Mouse (Mus musculus) neural tube, embryonic 12.5 days (tissue): ENCODE measurements around the gene Ppp2r5c. TPM values are rescaled to one million over a fixed set of nuclear protein-coding genes. Genes with fewer than 3 reads are reported as not detected.

Source experiments
- ATAC-seq: fragments of 200-750 bp; cut with Nextera tagmentation; 2 replicates; pipeline ENCODE4 v1.8.0; 2017; ENCODE audit warnings: low read depth, mild to moderate bottlenecking, moderate TSS enrichment, moderate library complexity; ENCODE audit not compliant: low FRiP score
- H3K27ac ChIP-seq: fragments of 300-500 bp; sonication (generic); 2 replicates; pipeline ENCODE4 v1.5.1; 2016
- H3K27me3 ChIP-seq: fragments of 300-500 bp; sonication (generic); replicated peaks from 2 replicates; pipeline ENCODE4 v1.6.1; 2016; ENCODE audit warnings: mild to moderate bottlenecking
- H3K36me3 ChIP-seq: fragments of 300-500 bp; sonication (generic); 2 replicates; pipeline ENCODE4 v1.6.1; 2016; ENCODE audit warnings: mild to moderate bottlenecking
- H3K4me1 ChIP-seq: fragments of 300-500 bp; sonication (generic); 2 replicates; pipeline ENCODE4 v1.6.1; 2016
- H3K4me2 ChIP-seq: fragments of 300-500 bp; sonication (generic); replicated peaks from 2 replicates; pipeline ENCODE4 v1.6.1; 2016; ENCODE audit warnings: mild to moderate bottlenecking
- H3K4me3 ChIP-seq: fragments of 300-500 bp; sonication (generic); 2 replicates; pipeline ENCODE4 v1.5.1; 2016
- H3K9ac ChIP-seq: fragments of 300-500 bp; sonication (generic); 2 replicates; pipeline ENCODE4 v1.6.1; 2016; ENCODE audit warnings: mild to moderate bottlenecking
- H3K9me3 ChIP-seq: fragments of 300-500 bp; sonication (generic); 2 replicates; pipeline ENCODE4 v1.6.1; 2016; ENCODE audit warnings: mild to moderate bottlenecking
- WGBS: fragments of 180-500 bp; shearing (Covaris S2); methylation state at CpG from one replicate; pipeline ENCODE4 v1.1.7; 2016; 5-methylcytosine and 5-hydroxymethylcytosine counted together
- polyA plus RNA-seq: library from polyadenylated mRNA; unstranded; fragments of >200 nt; fragmentation: Nextera tagmentation; extraction: Ambion mirVana; gene quantifications from 2 replicates; pipeline ENCODE4 v1.2.1, GENCODE M21; 2016

Gene Ppp2r5c
- polyA plus RNA-seq, 1 experiment from 2014 or later, result 160 TPM

DNA sequence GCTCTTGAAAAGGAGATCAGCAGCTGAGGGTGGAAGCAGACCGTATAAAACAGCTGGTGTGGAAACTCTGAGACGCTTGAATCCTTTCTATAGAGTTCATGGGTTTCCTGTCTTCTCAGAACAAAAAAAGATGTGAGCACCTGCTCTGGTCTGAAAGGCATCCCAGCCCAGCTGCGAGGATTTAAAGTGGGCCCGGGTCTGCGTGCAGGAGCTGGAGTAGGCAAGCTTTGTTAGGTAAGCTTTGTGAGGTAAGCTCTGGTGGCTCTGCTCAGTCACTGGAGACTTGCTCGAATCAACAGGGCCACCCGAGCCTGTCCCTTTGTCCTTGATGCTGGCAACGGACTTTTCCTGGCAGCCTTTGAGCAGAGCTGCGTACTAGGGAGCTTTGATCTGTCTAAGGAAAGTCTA, 31.7 kb downstream of the Ppp2r5c start:
- 83% methylated on average over 9 of the region's 9 CpGs for WGBS
- no peak for ATAC-seq
- Histone ChIP-seq H3K4me3 (no peak overlapping the region), H3K9me3 (no peaks in the 10 kb centered on the region), H3K27ac (no peak overlapping the region), H3K36me3 (peaks cover 17% of the 10 kb centered on the region; the same call in 1 of the 2 replicates), H3K9ac (no peak overlapping the region), H3K4me1 (no peaks in the 10 kb centered on the region), H3K4me2 (no peak overlapping the region), H3K27me3 (no peaks in the 10 kb centered on the region)

GRCm38 (mm10) chr12:110479268-110479667, 32.3 kb downstream of the Ppp2r5c start:
- Histone ChIP-seq H3K4me3 (no peak overlapping the region), H3K27ac (no peak overlapping the region), H3K4me1 (no peaks in the 10 kb centered on the region), H3K9ac (no peak overlapping the region), H3K36me3 (peaks cover 17% of the 10 kb centered on the region; the same call in 1 of the 2 replicates), H3K4me2 (no peak overlapping the region), H3K9me3 (no peaks in the 10 kb centered on the region), H3K27me3 (no peaks in the 10 kb centered on the region)
- ATAC-seq, result no peak
- WGBS, result 89% methylated on average over 12 of the region's 12 CpGs

DNA sequence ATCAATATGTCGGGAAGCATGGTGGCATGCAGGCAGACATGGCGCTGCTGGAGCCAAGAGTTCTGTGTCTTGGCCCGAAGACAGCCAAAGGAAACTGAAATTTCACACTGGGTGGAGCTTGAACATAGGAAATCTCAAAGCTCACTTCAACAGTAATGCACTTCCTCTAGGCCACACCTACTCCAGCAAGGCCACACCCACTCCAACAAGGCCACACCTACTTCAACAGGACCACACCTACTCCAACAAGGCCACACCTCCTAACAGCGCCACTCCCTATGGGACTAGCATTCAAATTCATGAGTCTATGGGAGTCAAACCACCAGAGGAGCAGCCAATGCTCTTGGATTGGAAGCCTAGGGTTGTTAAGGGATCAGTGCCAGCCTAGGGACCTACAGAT, 33.8 kb downstream of the Ppp2r5c start:
- H3K27ac ChIP-seq, result no peak overlapping the region
- no peak overlapping the region for H3K4me2 ChIP-seq
- no peaks in the 10 kb centered on the region for H3K9me3 ChIP-seq
- no peak overlapping the region for H3K4me3 ChIP-seq
- WGBS, result 86% methylated on average over 4 of the region's 4 CpGs
- no peak overlapping the region for H3K9ac ChIP-seq
- peaks cover 8% of the 10 kb centered on the region; the same call in 1 of the 2 replicates for H3K4me1 ChIP-seq
- no peak for ATAC-seq
- H3K36me3 ChIP-seq, result peaks cover 17% of the 10 kb centered on the region; the same call in 1 of the 2 replicates
- H3K27me3 ChIP-seq, result no peaks in the 10 kb centered on the region

DNA sequence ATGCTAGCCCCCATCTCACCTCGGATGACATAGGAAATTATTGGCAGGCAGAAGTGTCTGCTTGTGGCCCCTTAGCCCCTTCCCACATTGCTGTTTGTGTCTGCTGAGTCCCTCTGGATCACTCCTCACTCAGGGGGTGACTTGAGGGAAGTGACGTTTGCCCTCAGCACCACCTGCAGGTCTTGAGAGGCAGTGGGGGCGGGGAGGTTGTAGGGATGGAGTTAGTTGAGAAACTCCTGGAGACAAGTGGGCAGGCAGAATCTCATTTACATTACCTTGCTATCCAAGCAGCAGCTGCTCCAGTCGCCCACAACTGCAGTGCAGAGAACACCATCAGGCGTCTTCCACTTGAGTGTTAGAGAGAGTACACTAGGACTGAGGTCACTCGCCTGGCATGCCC, 36.8 kb downstream of the Ppp2r5c start:
- WGBS, result 37% methylated on average over 6 of the region's 6 CpGs
- H3K4me3 ChIP-seq, result no peak overlapping the region

GRCm38 (mm10) chr12:110484824-110485584, 38.1 kb downstream of the Ppp2r5c start:
- H3K4me3 ChIP-seq, result peak overlapping the region; percentile 49
- peaks cover under 1% of the 10 kb centered on the region; the same call in 1 of the 2 replicates for H3K9me3 ChIP-seq
- peak overlapping the region; percentile 80 for H3K27ac ChIP-seq
- 4% methylated on average over 17 of the region's 17 CpGs for WGBS
- peaks cover 32% of the 10 kb centered on the region for H3K4me1 ChIP-seq
- H3K4me2 ChIP-seq, result peak overlapping the region; percentile 79
- no peaks in the 10 kb centered on the region for H3K27me3 ChIP-seq
- ATAC-seq, result peak; percentile 37
- peaks cover 12% of the 10 kb centered on the region for H3K36me3 ChIP-seq
- peak overlapping the region; percentile 72 for H3K9ac ChIP-seq

More for the DNA sequence above, 36.8 kb downstream of the Ppp2r5c start:
- H3K9me3 ChIP-seq, result no peaks in the 10 kb centered on the region
- H3K27me3 ChIP-seq, result no peaks in the 10 kb centered on the region
- H3K36me3 ChIP-seq, result peaks cover 7% of the 10 kb centered on the region; the same call in 1 of the 2 replicates
- no peak for ATAC-seq
- no peak overlapping the region for H3K4me2 ChIP-seq
- peaks cover 32% of the 10 kb centered on the region for H3K4me1 ChIP-seq
- H3K27ac ChIP-seq, result no peak overlapping the region
- no peak overlapping the region for H3K9ac ChIP-seq

DNA sequence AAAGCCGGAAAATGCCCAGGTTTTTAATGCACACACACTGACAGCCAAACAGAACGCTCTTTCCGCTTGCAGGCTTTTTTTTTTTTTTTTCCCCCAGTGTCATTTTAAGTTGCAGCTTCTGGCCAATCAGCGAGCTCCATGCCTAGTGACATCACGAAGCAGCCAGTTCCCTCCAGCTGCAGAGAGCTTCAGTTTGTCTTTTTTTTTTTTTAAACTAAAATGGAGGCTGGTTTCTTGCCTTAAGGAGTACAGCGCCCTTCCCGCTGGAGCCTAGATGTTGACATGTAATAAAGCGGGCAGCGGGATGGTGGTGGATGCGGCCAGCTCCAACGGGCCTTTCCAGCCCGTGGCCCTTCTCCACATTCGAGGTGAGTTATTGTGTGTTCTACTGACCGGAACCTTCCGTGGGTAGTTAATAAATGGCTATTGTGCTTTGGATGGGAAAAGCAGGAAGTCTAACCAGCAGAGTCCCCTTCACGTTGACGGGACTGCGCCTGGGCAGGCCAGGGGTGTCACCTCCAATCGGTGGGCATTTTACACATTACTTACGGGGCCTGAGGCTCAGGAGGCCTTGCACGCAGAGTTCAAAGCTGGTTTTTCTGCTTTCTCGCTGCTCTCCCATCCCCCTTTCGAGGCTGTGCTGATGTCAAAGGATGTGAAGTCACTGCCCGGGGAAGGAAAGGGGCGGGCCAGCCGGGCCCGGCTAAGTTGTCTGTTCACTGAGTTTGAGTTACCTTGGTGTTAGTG, 38.8 kb downstream of the Ppp2r5c start:
- Histone ChIP-seq H3K9ac (peak overlapping the region; percentile 72), H3K4me1 (peaks cover 32% of the 10 kb centered on the region), H3K9me3 (peaks cover 5% of the 10 kb centered on the region; the same call in 1 of the 2 replicates), H3K27me3 (no peaks in the 10 kb centered on the region), H3K4me3 (peak overlapping the region; percentile 49), H3K27ac (peak overlapping the region; percentile 83), H3K36me3 (peaks cover 16% of the 10 kb centered on the region), H3K4me2 (peak overlapping the region; percentile 79)
- ATAC-seq, result peak; percentile 92
- WGBS, result under 1% methylated on average over 27 of the region's 27 CpGs

DNA sequence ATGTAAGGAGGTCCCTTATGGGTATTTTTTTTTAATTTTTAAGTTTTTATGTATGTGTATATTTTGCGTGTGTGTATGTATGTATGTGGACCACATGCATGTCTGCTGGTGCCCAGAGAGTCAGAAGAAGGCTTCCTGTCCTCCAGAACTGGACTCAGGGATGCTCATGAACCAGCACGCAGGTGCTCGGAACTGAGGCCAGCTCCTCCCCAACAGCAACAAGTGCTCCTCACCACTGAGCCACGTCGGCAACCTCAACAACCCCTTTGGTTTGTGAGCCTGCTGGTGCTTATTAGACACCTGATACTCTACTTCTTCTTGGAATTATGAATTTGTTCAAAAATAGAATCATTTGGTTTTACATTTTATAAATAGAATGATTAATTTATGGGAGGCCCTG, 39.9 kb downstream of the Ppp2r5c start:
- peak overlapping the region; percentile 79 for H3K4me2 ChIP-seq
- peaks cover 16% of the 10 kb centered on the region for H3K36me3 ChIP-seq
- no peak overlapping the region for H3K27ac ChIP-seq
- H3K9me3 ChIP-seq, result peaks cover 5% of the 10 kb centered on the region; the same call in 1 of the 2 replicates
- WGBS, result 88% methylated on average over 5 of the region's 5 CpGs
- no peak for ATAC-seq
- H3K4me3 ChIP-seq, result peak overlapping the region; percentile 49
- H3K27me3 ChIP-seq, result no peaks in the 10 kb centered on the region
- peaks cover 32% of the 10 kb centered on the region for H3K4me1 ChIP-seq
- H3K9ac ChIP-seq, result peak overlapping the region; percentile 66

- no peak for ATAC-seq
Measured at GRCm38 (mm10) chr12:110488031-110488430, 41.1 kb downstream of the Ppp2r5c start.

GRCm38 (mm10) chr12:110489946-110490701, 43.2 kb downstream of the Ppp2r5c start:
- H3K4me1 ChIP-seq, result peaks cover 26% of the 10 kb centered on the region
- 95% methylated on average over 12 of the region's 12 CpGs for WGBS
- no peak overlapping the region for H3K27ac ChIP-seq
- H3K9me3 ChIP-seq, result peaks cover 5% of the 10 kb centered on the region; the same call in 1 of the 2 replicates
- no peaks in the 10 kb centered on the region for H3K27me3 ChIP-seq
- H3K4me2 ChIP-seq, result no peak overlapping the region
- peaks cover 12% of the 10 kb centered on the region for H3K36me3 ChIP-seq
- no peak for ATAC-seq
- no peak overlapping the region for H3K4me3 ChIP-seq
- H3K9ac ChIP-seq, result no peak overlapping the region

More at GRCm38 (mm10) chr12:110488031-110488430, 41.1 kb downstream of the Ppp2r5c start:
- Histone ChIP-seq H3K27ac (no peak overlapping the region), H3K4me2 (peak overlapping the region; percentile 79; the same call in 1 of the 2 replicates), H3K4me3 (no peak overlapping the region), H3K36me3 (peaks cover 13% of the 10 kb centered on the region), H3K4me1 (peaks cover 32% of the 10 kb centered on the region), H3K9ac (no peak overlapping the region), H3K27me3 (no peaks in the 10 kb centered on the region), H3K9me3 (peaks cover 5% of the 10 kb centered on the region; the same call in 1 of the 2 replicates)
- 70% methylated on average over 9 of the region's 9 CpGs for WGBS

DNA sequence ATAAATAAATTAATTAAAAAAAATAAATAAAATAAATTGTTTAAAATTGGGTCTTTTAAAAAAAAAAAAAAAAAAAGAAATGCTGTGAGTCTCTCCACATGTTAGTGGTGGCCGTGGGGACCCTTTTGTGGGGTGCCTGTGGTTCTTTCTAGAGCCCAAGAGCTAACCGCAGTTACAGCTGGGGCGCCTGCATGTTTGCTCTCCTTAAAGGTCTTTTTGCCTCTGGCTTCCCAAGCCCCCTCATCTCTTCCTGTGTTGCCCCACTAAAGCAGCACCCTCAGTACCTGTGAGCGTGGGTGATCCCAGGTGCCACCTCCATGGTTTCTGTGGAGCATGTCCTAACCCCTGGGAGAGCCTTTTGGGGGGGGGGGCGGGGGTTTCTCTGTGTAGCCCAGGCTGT, 45.5 kb downstream of the Ppp2r5c start:
- H3K4me1 ChIP-seq, result peaks cover 18% of the 10 kb centered on the region
- no peak overlapping the region for H3K27ac ChIP-seq
- ATAC-seq, result no peak
- H3K9ac ChIP-seq, result no peak overlapping the region
- 93% methylated on average over 5 of the region's 5 CpGs for WGBS
- peaks cover 5% of the 10 kb centered on the region; the same call in 1 of the 2 replicates for H3K9me3 ChIP-seq
- H3K4me2 ChIP-seq, result no peak overlapping the region
- H3K36me3 ChIP-seq, result peaks cover 12% of the 10 kb centered on the region
- H3K4me3 ChIP-seq, result no peak overlapping the region
- no peaks in the 10 kb centered on the region for H3K27me3 ChIP-seq

GRCm38 (mm10) chr12:110493597-110494369, 46.9 kb downstream of the Ppp2r5c start:
- Histone ChIP-seq H3K27me3 (no peaks in the 10 kb centered on the region), H3K36me3 (peaks cover 9% of the 10 kb centered on the region; the same call in 1 of the 2 replicates), H3K4me2 (no peak overlapping the region), H3K9ac (no peak overlapping the region), H3K4me3 (no peak overlapping the region), H3K27ac (no peak overlapping the region), H3K4me1 (peaks cover 19% of the 10 kb centered on the region), H3K9me3 (peaks cover 5% of the 10 kb centered on the region; the same call in 1 of the 2 replicates)
- no peak for ATAC-seq
- WGBS, result 94% methylated on average over 13 of the region's 13 CpGs
